In genomic region chr2:174438181-174438580, GRCm38 (mm10) we compare ENCODE assay signal across 8 mouse cellular contexts. TPM values are rescaled to one million over a fixed set of nuclear protein-coding genes. Genes with fewer than 3 reads are reported as not detected.
DNase-seq lines count a peak whose midpoint lies in the region; ATAC-seq lines count a peak whose summit lies in the region.

No protein-coding gene starts in this region.

- peak overlapping the region; percentile 63 for H3K9ac ChIP-seq in forebrain, embryonic 12.5 days
- H3K9ac ChIP-seq in liver, embryonic 13.5 days, result peak overlapping the region; percentile 79

- WGBS in forebrain, embryonic 12.5 days, result 67% methylated on average over 11 of the region's 11 CpGs
- WGBS in liver, embryonic 13.5 days (ENCODE audit: insufficient replicate concordance), result 60% methylated on average over 11 of the region's 11 CpGs

- no peak for ATAC-seq in forebrain, embryonic 12.5 days (ENCODE audit: low FRiP score)
- no peak for ATAC-seq in liver, embryonic 13.5 days (ENCODE audit: low read depth)
- no peak for ATAC-seq in erythroid progenitor cell, adult 5-6 weeks (replicated peaks; ENCODE audit: low FRiP score, poor library complexity, severe bottlenecking)
- ATAC-seq in monocyte, adult 5-6 weeks (replicated peaks; ENCODE audit: insufficient number of reproducible peaks, low FRiP score, low TSS enrichment, poor library complexity, severe bottlenecking), result no peak

- H3K27ac ChIP-seq in forebrain, embryonic 12.5 days, result 0 out of 2 replicates have a peak overlapping the region, but pooled peaks have one; percentile 13
- H3K27ac ChIP-seq in liver, embryonic 13.5 days, result peak overlapping the region; percentile 68

- no peaks in the 10 kb centered on the region for H3K36me3 ChIP-seq in forebrain, embryonic 12.5 days (replicated peaks)
- H3K36me3 ChIP-seq in liver, embryonic 13.5 days, result peaks cover 26% of the 10 kb centered on the region

- no peaks in the 10 kb centered on the region for H3K27me3 ChIP-seq in forebrain, embryonic 12.5 days
- H3K27me3 ChIP-seq in liver, embryonic 13.5 days, result no peaks in the 10 kb centered on the region

- peak; percentile 92 for DNase-seq in heart, adult 11 months
- no peak for DNase-seq in heart, postnatal 4 days
- DNase-seq in 3T3-L1 (ENCODE audit: low read depth, low spot score), result peak; percentile 15
- no peak for DNase-seq in liver, embryonic 13.5 days
- no peak for DNase-seq in adrenal gland, adult 8-10 months

- H3K4me3 ChIP-seq in forebrain, embryonic 12.5 days (replicated peaks), result peak overlapping the region; percentile 55
- H3K4me3 ChIP-seq in liver, embryonic 13.5 days (replicated peaks), result peak overlapping the region; percentile 71

- peak overlapping the region; percentile 74 for H3K4me2 ChIP-seq in forebrain, embryonic 12.5 days
- H3K4me2 ChIP-seq in liver, embryonic 13.5 days, result peak overlapping the region; percentile 93

- H3K9me3 ChIP-seq in forebrain, embryonic 12.5 days, result no peaks in the 10 kb centered on the region
- no peaks in the 10 kb centered on the region for H3K9me3 ChIP-seq in liver, embryonic 13.5 days (replicated peaks)

- peaks cover 20% of the 10 kb centered on the region for H3K4me1 ChIP-seq in forebrain, embryonic 12.5 days
- H3K4me1 ChIP-seq in liver, embryonic 13.5 days (replicated peaks), result peaks cover 63% of the 10 kb centered on the region

RNA-seq across cellular contexts. Expression of gene Ctsz, which starts 0.7 kb away (rescaled TPM):
- total RNA-seq in heart, postnatal 4 days (2021), result 10 to 100 TPM; 49.4 to 50.2 TPM
- 63.5 and 66.0 TPM in 2 replicates for polyA plus RNA-seq in forebrain, embryonic 12.5 days (2016; fragmentation: Nextera tagmentation; extraction: Ambion mirVana)
- polyA plus RNA-seq in liver, embryonic 13.5 days (2015; fragmentation: Nextera tagmentation; extraction: Ambion mirVana), result 103 and 111 TPM in 2 replicates
- 43.2 TPM in 2 replicates for total RNA-seq in erythroid progenitor cell, adult 5-6 weeks (2015; ENCODE audit: low replicate concordance)
- total RNA-seq in erythroid progenitor cell, adult 5-6 weeks (2017; ENCODE audit: low replicate concordance), result 33.8 and 34.8 TPM in 2 replicates
- total RNA-seq in monocyte, adult 5-6 weeks (2017), result 273 to 400 TPM (median 362 TPM) in 3 replicates
- 100 to 1,000 TPM; 162 to 226 (median 178) TPM for total RNA-seq in adrenal gland, adult 8-10 months (2022)

RNA-seq across cellular contexts. Expression of gene Tubb1, which starts 12.3 kb away (rescaled TPM):
- 1 to 10 TPM; 1.3 to 1.7 TPM for total RNA-seq in heart, postnatal 4 days (2021)
- polyA plus RNA-seq in forebrain, embryonic 12.5 days (2016; fragmentation: Nextera tagmentation; extraction: Ambion mirVana), result 2.2 and 3.0 TPM in 2 replicates
- polyA plus RNA-seq in liver, embryonic 13.5 days (2015; fragmentation: Nextera tagmentation; extraction: Ambion mirVana), result 36.2 and 38.2 TPM in 2 replicates
- total RNA-seq in erythroid progenitor cell, adult 5-6 weeks (2015; ENCODE audit: low replicate concordance), result 5.4 TPM in 1 of 2 replicates, not detected in the other
- 2.0 and 2.3 TPM in 2 replicates for total RNA-seq in erythroid progenitor cell, adult 5-6 weeks (2017; ENCODE audit: low replicate concordance)
- total RNA-seq in monocyte, adult 5-6 weeks (2017), result 13.4 to 226 TPM (median 24.5 TPM) in 3 replicates
- 1 to 10 TPM in 1 of 4 experiments, under 1 TPM in 3; 0.28 to 1.1 (median 0.76) TPM for total RNA-seq in adrenal gland, adult 8-10 months (2022)

RNA-seq across cellular contexts. Expression of gene Nelfcd, which starts 22.6 kb away (rescaled TPM):
- 10 to 100 TPM; 50.5 to 56.3 TPM for total RNA-seq in heart, postnatal 4 days (2021)
- polyA plus RNA-seq in forebrain, embryonic 12.5 days (2016; fragmentation: Nextera tagmentation; extraction: Ambion mirVana), result 153 and 167 TPM in 2 replicates
- 75.2 and 82.0 TPM in 2 replicates for polyA plus RNA-seq in liver, embryonic 13.5 days (2015; fragmentation: Nextera tagmentation; extraction: Ambion mirVana)
- total RNA-seq in erythroid progenitor cell, adult 5-6 weeks (2015; ENCODE audit: low replicate concordance), result 88.0 and 149 TPM in 2 replicates
- 77.8 and 90.2 TPM in 2 replicates for total RNA-seq in erythroid progenitor cell, adult 5-6 weeks (2017; ENCODE audit: low replicate concordance)
- total RNA-seq in monocyte, adult 5-6 weeks (2017), result 40.3 to 48.0 TPM (median 44.1 TPM) in 3 replicates
- total RNA-seq in adrenal gland, adult 8-10 months (2022), result 10 to 100 TPM; 63.0 to 72.5 (median 65.3) TPM

RNA-seq across cellular contexts. Expression of gene Atp5e, which starts 25.7 kb away (rescaled TPM):
- 1,000 to 10,000 TPM in 1 of 2 experiments, 100 to 1,000 TPM in 1; 968 to 1,079 TPM for total RNA-seq in heart, postnatal 4 days (2021)
- polyA plus RNA-seq in forebrain, embryonic 12.5 days (2016; fragmentation: Nextera tagmentation; extraction: Ambion mirVana), result 735 and 766 TPM in 2 replicates
- 445 and 472 TPM in 2 replicates for polyA plus RNA-seq in liver, embryonic 13.5 days (2015; fragmentation: Nextera tagmentation; extraction: Ambion mirVana)
- 201 and 204 TPM in 2 replicates for total RNA-seq in erythroid progenitor cell, adult 5-6 weeks (2015; ENCODE audit: low replicate concordance)
- total RNA-seq in erythroid progenitor cell, adult 5-6 weeks (2017; ENCODE audit: low replicate concordance), result 130 and 183 TPM in 2 replicates
- total RNA-seq in monocyte, adult 5-6 weeks (2017), result 143 to 289 TPM (median 191 TPM) in 3 replicates
- total RNA-seq in adrenal gland, adult 8-10 months (2022), result 100 to 1,000 TPM; 372 to 569 (median 481) TPM

RNA-seq across cellular contexts. Expression of gene Prelid3b, which starts 34.7 kb away (rescaled TPM):
- total RNA-seq in heart, postnatal 4 days (2021), result 100 to 1,000 TPM in 1 of 2 experiments, 10 to 100 TPM in 1; 96.7 to 106 TPM
- polyA plus RNA-seq in forebrain, embryonic 12.5 days (2016; fragmentation: Nextera tagmentation; extraction: Ambion mirVana), result 114 TPM in 2 replicates
- polyA plus RNA-seq in liver, embryonic 13.5 days (2015; fragmentation: Nextera tagmentation; extraction: Ambion mirVana), result 115 and 131 TPM in 2 replicates
- total RNA-seq in erythroid progenitor cell, adult 5-6 weeks (2015; ENCODE audit: low replicate concordance), result 43.6 and 51.5 TPM in 2 replicates
- total RNA-seq in erythroid progenitor cell, adult 5-6 weeks (2017; ENCODE audit: low replicate concordance), result 86.8 and 131 TPM in 2 replicates
- 107 to 190 TPM (median 108 TPM) in 3 replicates for total RNA-seq in monocyte, adult 5-6 weeks (2017)
- total RNA-seq in adrenal gland, adult 8-10 months (2022), result 100 to 1,000 TPM in 2 of 4 experiments, 10 to 100 TPM in 2; 86.1 to 126 (median 107) TPM

Comparison
In these comparisons a context has a peak if more than half of its experiments do, and no peak if none do; other contexts are left out.
1. DNase-seq: peak in heart, adult 11 months (single experiment) and 3T3-L1 (single experiment); none in heart, postnatal 4 days (single experiment), liver, embryonic 13.5 days (single experiment) and adrenal gland, adult 8-10 months (single experiment).